Mouse (Mus musculus) CH12.LX (cell line): Measurements from ENCODE around the gene Ythdf2. TPM values are rescaled to one million over a fixed set of nuclear protein-coding genes. Genes with fewer than 3 reads are reported as not detected.

ENCODE experiments used
- DNase-seq: peaks from one replicate; pipeline ENCODE4 v3.0.0-alpha.2; 2013; ENCODE audit errors: extremely low read depth
- H3K27ac ChIP-seq: 2 replicates; pipeline ENCODE4 v1.5.1; 2012; ENCODE audit warnings: low read depth, mild to moderate bottlenecking, control low read depth, moderate library complexity; ENCODE audit not compliant: insufficient read depth
- H3K27me3 ChIP-seq: replicated peaks from 2 replicates; pipeline ENCODE3; 2012; ENCODE audit warnings: inconsistent platforms
- H3K36me3 ChIP-seq, 2 experiments: replicated peaks in 1 of 2; 2 replicates each; pipeline versions ENCODE3 to v1.6.1; 2012; ENCODE audit warnings: inconsistent platforms in 1 of 2, low read length in 1 of 2, mild to moderate bottlenecking in 1 of 2, mixed read lengths in 1 of 2, moderate library complexity in 1 of 2; ENCODE audit not compliant: control insufficient read depth in 1 of 2, insufficient read depth in 1 of 2
- H3K4me1 ChIP-seq, 2 experiments: 2 replicates each; pipeline ENCODE4 v1.6.1; 2012; ENCODE audit warnings: inconsistent platforms in 1 of 2, moderate library complexity in 1 of 2; ENCODE audit not compliant: insufficient read depth in 2 of 2, control insufficient read depth in 1 of 2
- H3K4me2 ChIP-seq: 2 replicates; pipeline ENCODE4 v1.6.1; 2012; ENCODE audit warnings: low read depth, mild to moderate bottlenecking, control low read depth; ENCODE audit not compliant: poor library complexity, insufficient read depth, severe bottlenecking
- H3K4me3 ChIP-seq, 3 experiments: fragments of 150-350 bp in 1 of 3; sonication (generic) in 1 of 3; replicated peaks in 1 of 3; 2 replicates each; pipeline versions ENCODE3 to v1.5.1; 2011 to 2012; ENCODE audit warnings: low read depth in 2 of 3, low read length in 2 of 3, mild to moderate bottlenecking in 2 of 3, moderate library complexity in 2 of 3, control low read depth in 1 of 3, improper control_type of control experiment in 1 of 3, inconsistent platforms in 1 of 3, mixed read lengths in 1 of 3; ENCODE audit not compliant: poor library complexity in 1 of 3
- H3K79me2 ChIP-seq: replicated peaks from 2 replicates; pipeline ENCODE4 v1.6.1; 2012; ENCODE audit warnings: mild to moderate bottlenecking, moderate library complexity; ENCODE audit not compliant: control insufficient read depth, poor library complexity, insufficient read depth, severe bottlenecking; ENCODE audit errors: extremely low read depth
- H3K9ac ChIP-seq: 2 replicates; pipeline ENCODE4 v1.6.1; 2012; ENCODE audit warnings: low read depth, mild to moderate bottlenecking, control low read depth, moderate library complexity; ENCODE audit not compliant: insufficient read depth
- H3K9me3 ChIP-seq: replicated peaks from 2 replicates; pipeline ENCODE3; 2012; ENCODE audit warnings: low read length, inconsistent platforms, mixed read lengths
- BHLHE40 ChIP-seq: IDR thresholded peaks from 2 replicates; pipeline ENCODE4 v1.6.1; 2011; ENCODE audit warnings: mild to moderate bottlenecking, low read depth, low read length, improper control_type of control experiment
- CHD2 ChIP-seq: IDR thresholded peaks from 2 replicates; pipeline ENCODE4 v1.6.1; 2011; ENCODE audit warnings: low read length, improper control_type of control experiment
- CTCF ChIP-seq, 2 experiments: IDR thresholded peaks in 1 of 2; conservative IDR thresholded peaks in 1 of 2; 2 replicates each; pipeline ENCODE4 v1.5.1; 2011 to 2012; ENCODE audit warnings: low read depth in 2 of 2, low read length in 2 of 2, improper control_type of control experiment in 1 of 2, inconsistent platforms in 1 of 2, mild to moderate bottlenecking in 1 of 2, moderate library complexity in 1 of 2
- E2F4 ChIP-seq: IDR thresholded peaks from 2 replicates; pipeline ENCODE4 v1.6.1; 2011; ENCODE audit warnings: low read depth, low read length, improper control_type of control experiment; ENCODE audit not compliant: insufficient replicate concordance
- ELF1 ChIP-seq: IDR thresholded peaks from 2 replicates; pipeline ENCODE4 v1.6.1; 2014; ENCODE audit warnings: low read depth, mild to moderate bottlenecking, inconsistent platforms, low read length, improper control_type of control experiment
- EP300 ChIP-seq: IDR thresholded peaks from 2 replicates; pipeline ENCODE4 v1.6.1; 2011; ENCODE audit warnings: low read length, improper control_type of control experiment
- ETS1 ChIP-seq: conservative IDR thresholded peaks from 2 replicates; pipeline ENCODE4 v1.6.1; 2012; ENCODE audit warnings: low read depth, mild to moderate bottlenecking, inconsistent platforms, low read length, improper control_type of control experiment, moderate library complexity
- GABPA ChIP-seq: IDR thresholded peaks from 2 replicates; pipeline ENCODE4 v1.6.1; 2012; ENCODE audit warnings: low read depth, low read length, improper control_type of control experiment, inconsistent platforms; ENCODE audit not compliant: insufficient replicate concordance
- HCFC1 ChIP-seq: IDR thresholded peaks from 2 replicates; pipeline ENCODE4 v1.6.1; 2012; ENCODE audit warnings: low read depth, mild to moderate bottlenecking, inconsistent platforms, low read length, improper control_type of control experiment
- JUN ChIP-seq: IDR thresholded peaks from 2 replicates; pipeline ENCODE4 v1.6.1; 2011; ENCODE audit warnings: low read depth, mild to moderate bottlenecking, low read length, improper control_type of control experiment, moderate library complexity; ENCODE audit not compliant: insufficient read depth
- JUND ChIP-seq: conservative IDR thresholded peaks from 2 replicates; pipeline ENCODE4 v1.6.1; 2011; ENCODE audit warnings: low read depth, low read length, improper control_type of control experiment
- KAT2A ChIP-seq: IDR thresholded peaks from 2 replicates; pipeline ENCODE4 v1.6.1; 2012; ENCODE audit warnings: low read length, improper control_type of control experiment, inconsistent platforms; ENCODE audit not compliant: insufficient replicate concordance
- MAFK ChIP-seq: IDR thresholded peaks from 2 replicates; pipeline ENCODE4 v1.6.1; 2011; ENCODE audit warnings: low read length, improper control_type of control experiment; ENCODE audit not compliant: insufficient replicate concordance
- MAX ChIP-seq: IDR thresholded peaks from 2 replicates; pipeline ENCODE4 v1.6.1; 2011; ENCODE audit warnings: low read length, improper control_type of control experiment
- MAZ ChIP-seq: IDR thresholded peaks from 2 replicates; pipeline ENCODE4 v1.6.1; 2012; ENCODE audit warnings: low read depth, mild to moderate bottlenecking, inconsistent platforms, low read length, improper control_type of control experiment, moderate library complexity
- MEF2A ChIP-seq: IDR thresholded peaks from 2 replicates; pipeline ENCODE4 v1.6.1; 2014; ENCODE audit warnings: low read depth, mild to moderate bottlenecking, inconsistent platforms, low read length, improper control_type of control experiment, borderline replicate concordance
- MXI1 ChIP-seq: IDR thresholded peaks from 2 replicates; pipeline ENCODE4 v1.6.1; 2011; ENCODE audit warnings: mild to moderate bottlenecking, low read depth, low read length, improper control_type of control experiment
- MYC ChIP-seq: IDR thresholded peaks from 2 replicates; pipeline ENCODE4 v1.6.1; 2011; ENCODE audit warnings: low read depth, mild to moderate bottlenecking, improper control_type of control experiment, low read length
- NELFE ChIP-seq: IDR thresholded peaks from 2 replicates; pipeline ENCODE4 v1.6.1; 2011; ENCODE audit warnings: low read depth, low read length, improper control_type of control experiment
- NRF1 ChIP-seq: IDR thresholded peaks from 2 replicates; pipeline ENCODE4 v1.6.1; 2014; ENCODE audit warnings: low read depth, mild to moderate bottlenecking, inconsistent platforms, low read length, improper control_type of control experiment, moderate library complexity
- POLR2A ChIP-seq: IDR thresholded peaks from 2 replicates; pipeline ENCODE4 v1.6.1; 2011; ENCODE audit warnings: low read depth, mild to moderate bottlenecking, improper control_type of control experiment, low read length
- POLR2AphosphoS2 ChIP-seq: IDR thresholded peaks from 2 replicates; pipeline ENCODE4 v1.6.1; 2011; ENCODE audit warnings: low read depth, low read length, improper control_type of control experiment
- RAD21 ChIP-seq: IDR thresholded peaks from 2 replicates; pipeline ENCODE4 v1.6.1; 2011; ENCODE audit warnings: low read depth, mild to moderate bottlenecking, low read length, improper control_type of control experiment, moderate library complexity
- RCOR1 ChIP-seq: conservative IDR thresholded peaks from 2 replicates; pipeline ENCODE4 v1.6.1; 2012; ENCODE audit warnings: low read depth, mild to moderate bottlenecking, inconsistent platforms, low read length, improper control_type of control experiment
- SIN3A ChIP-seq: IDR thresholded peaks from 2 replicates; pipeline ENCODE4 v1.6.1; 2012; ENCODE audit warnings: low read length, improper control_type of control experiment, inconsistent platforms
- SMC3 ChIP-seq: IDR thresholded peaks from 2 replicates; pipeline ENCODE4 v1.6.1; 2011; ENCODE audit warnings: low read depth, low read length, improper control_type of control experiment
- TBP ChIP-seq: conservative IDR thresholded peaks from 2 replicates; pipeline ENCODE4 v1.6.1; 2011; ENCODE audit warnings: low read depth, low read length, improper control_type of control experiment
- TCF12 ChIP-seq: IDR thresholded peaks from 2 replicates; pipeline ENCODE4 v1.6.1; 2014; ENCODE audit warnings: low read depth, mild to moderate bottlenecking, inconsistent platforms, low read length, improper control_type of control experiment
- UBTF ChIP-seq: IDR thresholded peaks from 2 replicates; pipeline ENCODE4 v1.6.1; 2012; ENCODE audit warnings: low read depth, mild to moderate bottlenecking, inconsistent platforms, low read length, improper control_type of control experiment, moderate library complexity
- USF1 ChIP-seq: IDR thresholded peaks from 2 replicates; pipeline ENCODE4 v1.6.1; 2014; ENCODE audit warnings: low read depth, mild to moderate bottlenecking, inconsistent platforms, low read length, improper control_type of control experiment
- USF2 ChIP-seq: conservative IDR thresholded peaks from 2 replicates; pipeline ENCODE4 v1.6.1; 2011; ENCODE audit warnings: low read depth, low read length, improper control_type of control experiment
- ZKSCAN1 ChIP-seq: IDR thresholded peaks from 2 replicates; pipeline ENCODE4 v1.6.1; 2012; ENCODE audit warnings: low read depth, inconsistent platforms, low read length, improper control_type of control experiment, borderline replicate concordance
- ZNF384 ChIP-seq: IDR thresholded peaks from 2 replicates; pipeline ENCODE4 v1.6.1; 2012; ENCODE audit warnings: low read depth, low read length, improper control_type of control experiment, inconsistent platforms
- dilution Hi-C: fragments of 300-500 bp; cut with MboI; formaldehyde crosslinking; loops from 2 replicates; pipeline ENCODE4 v1.14.3; 2020; ENCODE audit warnings: low sequenced_read_pairs; ENCODE audit not compliant: extremely low pct_unique_long_range_greater_than_20kb, extremely low pct_ligation_motif_present
- in situ Hi-C: fragments of 300-500 bp; cut with MboI; formaldehyde crosslinking; loops from 3 replicates; pipeline ENCODE4 v1.14.3; 2019; ENCODE audit warnings: low sequenced_read_pairs, low pct_ligation_motif_present, low pct_unique_long_range_greater_than_20kb, mixed read lengths
- polyA plus RNA-seq: library from polyadenylated mRNA; unstranded; fragments of >175 nt; gene quantifications from 2 replicates; pipeline ENCODE4 v1.2.1, GENCODE M21; 2012; ENCODE audit warnings: low read depth; ENCODE audit not compliant: insufficient read length
- total RNA-seq, 2 experiments: library from RNA; depleted of rRNA; stranded (reverse); fragments of 300-350 nt in 1 of 2; fragments of >200 nt in 1 of 2; gene quantifications; 2 replicates each; pipeline ENCODE4 v1.2.3; 2012 to 2014

Ythdf2 gene
- total and polyA plus RNA-seq, 3 experiments = 51.6 to 78.3 (median 56.5) TPM

DNA sequence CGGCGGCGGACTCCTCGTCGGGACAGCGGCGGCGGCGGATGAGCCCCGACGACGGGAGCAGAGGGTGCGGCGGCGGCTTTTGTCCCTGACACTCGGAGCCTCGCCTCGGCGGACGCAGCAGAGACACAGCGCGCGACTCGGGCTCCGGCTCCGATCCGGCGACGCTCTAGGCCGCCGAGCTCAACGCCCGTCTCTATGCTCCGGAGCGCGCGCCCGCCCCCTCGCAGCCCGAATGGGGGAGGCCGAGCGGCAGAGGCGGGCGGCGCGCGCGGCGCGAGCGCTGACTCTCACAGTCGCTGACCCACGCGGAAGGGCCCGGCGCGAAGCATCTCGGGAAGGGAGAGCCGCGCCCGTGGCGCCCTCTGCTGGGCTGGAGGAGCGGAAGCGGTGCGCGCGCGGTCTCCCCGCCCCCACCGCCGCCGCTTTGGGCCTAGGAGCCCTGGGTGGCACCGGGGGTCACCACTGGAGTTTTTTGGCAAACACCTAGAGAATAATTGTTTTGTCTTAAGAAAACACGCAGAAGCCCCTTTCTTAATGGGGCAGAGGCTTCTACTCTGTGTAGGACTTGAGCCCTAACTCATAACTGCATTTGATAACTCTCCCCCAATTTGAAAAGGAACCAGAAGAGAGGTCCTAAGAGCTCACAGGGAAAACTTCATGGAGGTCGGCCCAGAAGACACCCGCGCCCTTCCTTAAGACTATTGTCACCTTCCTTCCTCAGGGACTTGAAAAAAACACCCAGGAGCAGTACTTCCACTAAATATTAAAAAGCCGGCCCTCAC lies at the start of gene Ythdf2 (continued):
- TF ChIP-seq USF1 = no peak

GRCm38 (mm10) chr4:132260404-132261379 lies 48.6 kb upstream of the Ythdf2 start:
- Histone ChIP-seq H3K27ac (peak overlapping the region; percentile 82), H3K79me2 (peaks cover 24% of the 10 kb centered on the region), H3K4me1 (peaks cover 5 to 16% of the 10 kb centered on the region in 2 experiments; a peak in 3 of 4 replicates), H3K4me2 (peak overlapping the region; percentile 26), H3K36me3 (peaks cover 0 to 31% of the 10 kb centered on the region in 2 experiments), H3K9ac (peak overlapping the region; percentile 98), H3K27me3 (no peaks in the 10 kb centered on the region), H3K9me3 (peaks cover 2% of the 10 kb centered on the region), H3K4me3 (peak overlapping the region; percentile 72 to 90 (median 87))
- in situ Hi-C loops (no loop called here), dilution Hi-C loops (no loop called here)
- no peak for DNase-seq
- no peak for TF ChIP-seq JUND
- no peak; the same call in 1 of the 2 replicates for TF ChIP-seq MYC
- 0 out of 2 replicates have a peak, but pooled peaks have one; percentile 30 for TF ChIP-seq POLR2AphosphoS2
- no peak for TF ChIP-seq EP300
- TF ChIP-seq ELF1 = peak; percentile 91
- peak; percentile 59; the same call in 1 of the 2 replicates for TF ChIP-seq SIN3A
- TF ChIP-seq MAFK = no peak
- TF ChIP-seq CHD2 = peak; percentile 56
- no peak for TF ChIP-seq USF1
- TF ChIP-seq GABPA = no peak
- no peak for TF ChIP-seq CTCF (conservative IDR thresholded peaks at IDR 0.05 in 1 of 2, IDR thresholded peaks at IDR 0.05 in 1 of 2; ENCODE audit: low read depth in 2 of 2, low read length in 2 of 2)
- no peak for TF ChIP-seq BHLHE40
- TF ChIP-seq ZKSCAN1 = no peak
- TF ChIP-seq MXI1 = no peak
- TF ChIP-seq NELFE = no peak
- TF ChIP-seq MEF2A = 0 out of 2 replicates have a peak, but pooled peaks have one; percentile 0
- TF ChIP-seq TBP = 0 out of 2 replicates have a peak, but pooled peaks have one; percentile 57
- TF ChIP-seq POLR2A = 0 out of 2 replicates have a peak, but pooled peaks have one; percentile 22
- no peak for TF ChIP-seq RAD21
- no peak for TF ChIP-seq KAT2A
- no peak for TF ChIP-seq E2F4
- no peak for TF ChIP-seq NRF1
- no peak for TF ChIP-seq MAX
- 0 out of 2 replicates have a peak, but pooled peaks have one; percentile 20 for TF ChIP-seq UBTF
- TF ChIP-seq JUN = no peak
- 0 out of 2 replicates have a peak, but pooled peaks have one; percentile 16 for TF ChIP-seq TCF12
- TF ChIP-seq USF2 = no peak
- no peak for TF ChIP-seq ETS1
- no peak; the same call in 1 of the 2 replicates for TF ChIP-seq MAZ
- TF ChIP-seq SMC3 = no peak
- no peak for TF ChIP-seq RCOR1
- TF ChIP-seq ZNF384 = no peak
- TF ChIP-seq HCFC1 = peak; percentile 32; the same call in 1 of the 2 replicates
